Mouse (Mus musculus) heart, embryonic 13.5 days (tissue): ENCODE data around the gene Lmntd1. TPM values are rescaled to one million over a fixed set of nuclear protein-coding genes. Genes with fewer than 3 reads are reported as not detected.

Experiments
- ATAC-seq: fragments of 200-750 bp; cut with Nextera tagmentation; 2 replicates; pipeline ENCODE4 v1.8.0; 2017; ENCODE audit warnings: moderate TSS enrichment; ENCODE audit not compliant: insufficient number of reproducible peaks, low FRiP score, low TSS enrichment; ENCODE audit errors: extremely low read depth
- H3K27ac ChIP-seq: fragments of 300-500 bp; sonication (generic); replicated peaks from 2 replicates; pipeline ENCODE4 v1.5.1; 2015; ENCODE audit warnings: moderate library complexity, mild to moderate bottlenecking, inconsistent platforms
- H3K27me3 ChIP-seq: fragments of 300-500 bp; sonication (generic); replicated peaks from 2 replicates; pipeline ENCODE4 v1.6.1; 2015; ENCODE audit warnings: mild to moderate bottlenecking, inconsistent platforms
- H3K36me3 ChIP-seq: fragments of 300-500 bp; sonication (generic); 2 replicates; pipeline ENCODE4 v1.6.1; 2015; ENCODE audit warnings: mild to moderate bottlenecking, inconsistent platforms
- H3K4me1 ChIP-seq: fragments of 300-500 bp; sonication (generic); 2 replicates; pipeline ENCODE4 v1.6.1; 2015; ENCODE audit warnings: inconsistent platforms
- H3K4me2 ChIP-seq: fragments of 300-500 bp; sonication (generic); 2 replicates; pipeline ENCODE4 v1.6.1; 2015; ENCODE audit warnings: inconsistent platforms, mild to moderate bottlenecking, moderate library complexity
- H3K4me3 ChIP-seq: fragments of 300-500 bp; sonication (generic); 2 replicates; pipeline ENCODE4 v1.5.1; 2015; ENCODE audit warnings: moderate library complexity, mild to moderate bottlenecking, inconsistent platforms
- H3K9ac ChIP-seq: fragments of 300-500 bp; sonication (generic); 2 replicates; pipeline ENCODE4 v1.6.1; 2015; ENCODE audit warnings: inconsistent platforms, mild to moderate bottlenecking, moderate library complexity
- H3K9me3 ChIP-seq: fragments of 300-500 bp; sonication (generic); 2 replicates; pipeline ENCODE4 v1.6.1; 2016; ENCODE audit warnings: inconsistent platforms
- WGBS: fragments of 180-500 bp; shearing (Covaris S2); methylation state at CpG from one replicate; pipeline ENCODE4 v1.1.7; 2015; ENCODE audit warnings: mixed read lengths; 5-methylcytosine and 5-hydroxymethylcytosine counted together
- polyA plus RNA-seq: library from polyadenylated mRNA; unstranded; fragments of >200 nt; fragmentation: Nextera tagmentation; extraction: Ambion mirVana; gene quantifications from 2 replicates; pipeline ENCODE4 v1.2.1, GENCODE M21; 2015

Lmntd1 gene
- polyA plus RNA-seq, 1 experiment from 2014 or later, result 10.1 TPM

DNA sequence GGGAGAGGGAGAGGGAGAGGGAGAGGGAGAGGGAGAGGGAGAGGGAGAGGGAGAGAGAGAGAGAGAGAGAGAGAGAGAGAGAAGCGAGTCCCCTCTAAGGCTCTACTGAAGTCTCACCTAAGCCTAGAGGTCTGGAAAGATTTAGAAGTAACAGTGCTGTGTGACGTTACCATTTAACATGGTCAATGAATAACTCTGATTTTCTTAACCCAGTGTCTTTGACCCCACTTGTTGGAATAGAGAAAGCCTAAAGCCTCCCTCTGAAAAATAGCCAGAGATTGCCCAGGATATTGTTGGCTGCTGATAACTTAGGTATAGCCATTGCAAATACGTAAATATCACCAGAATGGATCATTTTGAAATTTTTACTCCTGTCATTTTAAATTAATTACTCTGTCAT, 34.4 kb downstream of the Lmntd1 start:
- 74% methylated on average over 3 of the region's 3 CpGs for WGBS
- ATAC-seq, result no peak
- H3K9ac ChIP-seq, result no peak overlapping the region
- no peaks in the 10 kb centered on the region for H3K9me3 ChIP-seq
- no peak overlapping the region for H3K4me3 ChIP-seq
- H3K4me2 ChIP-seq, result no peak overlapping the region
- no peaks in the 10 kb centered on the region for H3K27me3 ChIP-seq
- no peak overlapping the region for H3K27ac ChIP-seq
- H3K36me3 ChIP-seq, result no peaks in the 10 kb centered on the region
- peaks cover 27% of the 10 kb centered on the region for H3K4me1 ChIP-seq

DNA sequence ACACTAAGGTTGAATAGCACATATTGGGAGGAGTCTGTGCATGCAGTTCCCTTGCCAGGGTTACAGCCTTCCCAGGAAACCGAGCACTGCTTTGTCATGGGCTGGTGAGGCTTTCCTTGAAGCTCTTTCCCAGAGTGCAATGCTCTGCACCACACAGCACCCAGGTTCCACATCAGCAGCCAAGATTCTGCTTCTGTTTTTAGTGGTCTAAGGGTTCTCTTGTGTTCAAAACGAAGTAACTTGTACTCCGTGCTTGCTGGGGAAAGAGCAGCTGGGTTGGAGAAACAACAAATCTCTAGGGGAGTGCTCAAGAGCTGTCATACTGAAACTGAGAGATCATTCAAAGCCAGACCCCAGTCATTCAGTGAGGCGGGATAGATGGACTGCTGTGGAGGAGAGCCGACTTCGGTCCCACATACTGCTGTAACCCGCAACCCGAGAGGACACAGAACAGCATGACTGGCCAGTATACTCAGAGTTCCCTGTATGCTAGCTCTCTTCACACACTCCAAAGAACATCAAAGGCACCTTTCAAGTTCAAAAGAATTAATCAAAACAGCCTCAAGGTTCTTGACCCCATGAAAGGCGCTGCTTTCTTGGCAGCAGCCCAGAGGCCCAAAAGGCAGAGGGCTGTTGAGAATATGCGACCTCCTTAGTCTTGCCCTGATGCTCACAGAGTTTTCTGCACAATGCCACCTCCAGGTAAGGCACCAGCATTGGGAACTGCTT, 35.5 kb downstream of the Lmntd1 start:
- H3K4me3 ChIP-seq, result no peak overlapping the region
- H3K4me2 ChIP-seq, result no peak overlapping the region
- no peaks in the 10 kb centered on the region for H3K36me3 ChIP-seq
- no peak for ATAC-seq
- H3K9ac ChIP-seq, result peak overlapping the region; percentile 45; the same call in 1 of the 2 replicates
- no peaks in the 10 kb centered on the region for H3K27me3 ChIP-seq
- WGBS, result 38% methylated on average over 10 of the region's 10 CpGs
- no peaks in the 10 kb centered on the region for H3K9me3 ChIP-seq
- H3K4me1 ChIP-seq, result peaks cover 27% of the 10 kb centered on the region
- no peak overlapping the region; the same call in 1 of the 2 replicates for H3K27ac ChIP-seq

DNA sequence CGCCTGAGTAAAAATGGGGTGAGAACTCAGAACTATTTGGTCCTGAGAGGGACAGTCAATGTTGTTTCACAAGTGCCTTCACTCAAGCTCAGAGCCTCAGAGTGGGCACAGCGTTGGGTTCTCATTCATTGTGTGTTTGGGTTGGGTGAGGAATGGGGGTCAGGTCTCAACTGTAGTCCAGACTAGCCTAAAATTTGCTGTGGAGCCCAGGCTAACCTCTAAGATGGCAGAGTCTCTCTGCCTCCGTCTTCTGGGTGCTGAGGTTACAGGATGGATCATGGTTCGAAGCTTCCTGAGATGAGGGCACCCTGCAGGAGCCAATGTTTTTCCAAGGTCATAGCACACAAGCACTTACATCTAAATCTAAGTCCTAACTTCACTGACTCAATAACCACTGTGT, 37.4 kb downstream of the Lmntd1 start:
- H3K4me2 ChIP-seq, result no peak overlapping the region
- peaks cover 21% of the 10 kb centered on the region for H3K4me1 ChIP-seq
- no peak overlapping the region for H3K4me3 ChIP-seq
- no peaks in the 10 kb centered on the region for H3K9me3 ChIP-seq
- no peak overlapping the region for H3K9ac ChIP-seq
- no peak for ATAC-seq
- H3K27me3 ChIP-seq, result no peaks in the 10 kb centered on the region
- H3K36me3 ChIP-seq, result no peaks in the 10 kb centered on the region
- H3K27ac ChIP-seq, result no peak overlapping the region
- WGBS, result 82% methylated on average over 4 of the region's 4 CpGs

DNA sequence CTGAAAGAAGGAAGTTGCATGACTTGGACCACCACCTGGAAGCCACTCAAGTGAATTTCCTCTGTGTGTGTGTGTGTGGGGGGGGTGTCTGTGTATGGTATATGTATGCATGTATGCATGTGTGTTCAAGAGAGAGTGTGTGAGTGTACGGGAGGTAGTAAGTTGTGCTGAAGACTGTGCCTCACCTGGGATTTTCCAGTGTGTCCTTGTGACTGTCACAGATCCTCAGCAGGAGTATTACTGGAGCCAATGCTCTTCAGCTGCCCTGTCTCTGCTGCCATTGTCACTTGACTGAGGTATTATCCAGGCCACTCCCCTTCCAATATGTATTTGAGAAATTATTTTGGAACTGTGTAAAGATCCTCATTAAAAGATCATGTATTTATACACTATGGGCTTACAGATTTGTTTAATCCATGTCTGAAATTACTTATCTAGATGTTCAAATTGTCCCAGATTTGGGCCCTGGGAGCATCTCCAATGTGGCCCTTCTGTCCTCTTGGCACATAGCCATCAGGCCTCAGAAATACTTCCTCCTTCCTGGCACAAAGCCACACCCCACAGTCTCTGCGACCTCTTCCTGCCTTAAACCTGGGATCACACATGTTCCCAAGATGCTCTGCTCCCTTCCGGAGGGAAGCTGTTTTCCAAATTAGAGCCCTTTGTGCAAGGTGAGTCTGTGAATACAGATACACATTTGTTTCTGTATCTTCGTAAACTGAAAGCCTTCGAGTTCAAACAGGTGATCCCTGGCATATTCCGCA, 40.7 kb downstream of the Lmntd1 start:
- H3K9ac ChIP-seq, result no peak overlapping the region
- H3K4me3 ChIP-seq, result no peak overlapping the region
- 76% methylated on average over 6 of the region's 6 CpGs for WGBS
- H3K27ac ChIP-seq, result no peak overlapping the region
- H3K4me2 ChIP-seq, result no peak overlapping the region
- no peaks in the 10 kb centered on the region for H3K27me3 ChIP-seq
- H3K36me3 ChIP-seq, result no peaks in the 10 kb centered on the region
- no peak for ATAC-seq
- H3K9me3 ChIP-seq, result no peaks in the 10 kb centered on the region
- H3K4me1 ChIP-seq, result peaks cover 6% of the 10 kb centered on the region

DNA sequence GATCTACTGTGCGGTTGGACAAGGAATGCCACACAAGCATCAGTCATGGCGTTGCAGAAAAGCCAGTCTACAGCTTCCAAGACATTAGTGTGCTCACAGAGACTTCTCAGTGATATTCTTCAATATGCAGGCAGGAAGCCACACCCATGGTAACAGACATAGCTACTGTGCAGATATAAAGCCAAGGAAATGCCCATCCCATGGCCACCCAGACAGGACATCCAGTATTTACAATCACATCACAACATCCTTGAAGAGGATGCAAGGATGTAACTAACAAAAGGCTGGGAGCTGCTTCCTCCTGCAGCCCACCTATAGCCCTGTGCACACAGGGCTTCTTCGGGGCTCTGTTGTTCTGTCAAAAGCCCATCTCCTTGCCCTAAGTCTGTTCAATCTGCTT, 45.4 kb downstream of the Lmntd1 start:
- WGBS, result 77% methylated on average over 3 of the region's 3 CpGs
- no peak for ATAC-seq
- Histone ChIP-seq H3K4me2 (no peak overlapping the region), H3K27me3 (no peaks in the 10 kb centered on the region), H3K4me1 (peaks cover 7% of the 10 kb centered on the region), H3K36me3 (no peaks in the 10 kb centered on the region), H3K9me3 (no peaks in the 10 kb centered on the region), H3K9ac (no peak overlapping the region), H3K4me3 (no peak overlapping the region), H3K27ac (0 out of 2 replicates have a peak overlapping the region, but pooled peaks have one; percentile 20)

DNA sequence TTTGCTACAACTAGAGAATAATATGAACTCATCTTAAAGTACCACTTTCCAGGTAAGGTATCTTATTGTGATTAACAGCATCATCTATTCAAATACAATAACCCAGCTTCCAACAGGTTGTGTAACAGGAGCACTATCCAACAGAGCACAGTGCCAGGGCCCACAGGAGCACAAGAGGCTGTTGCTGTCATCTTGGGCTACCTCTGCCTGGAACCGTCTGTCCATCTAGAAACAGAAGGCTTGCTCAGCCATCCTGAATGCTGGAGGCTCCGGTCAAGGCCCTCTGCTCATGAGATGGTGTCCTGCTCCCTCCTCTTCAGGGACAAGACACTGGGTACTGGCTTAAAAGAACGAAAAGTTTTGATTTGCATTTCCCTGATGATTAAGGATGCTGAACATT, 46.3 kb downstream of the Lmntd1 start:
- Histone ChIP-seq H3K4me1 (peaks cover 11% of the 10 kb centered on the region), H3K9me3 (no peaks in the 10 kb centered on the region), H3K4me2 (no peak overlapping the region), H3K36me3 (no peaks in the 10 kb centered on the region), H3K9ac (no peak overlapping the region), H3K4me3 (no peak overlapping the region), H3K27me3 (no peaks in the 10 kb centered on the region), H3K27ac (no peak overlapping the region)
- no peak for ATAC-seq
- WGBS, result 83% methylated on average over 3 of the region's 3 CpGs

DNA sequence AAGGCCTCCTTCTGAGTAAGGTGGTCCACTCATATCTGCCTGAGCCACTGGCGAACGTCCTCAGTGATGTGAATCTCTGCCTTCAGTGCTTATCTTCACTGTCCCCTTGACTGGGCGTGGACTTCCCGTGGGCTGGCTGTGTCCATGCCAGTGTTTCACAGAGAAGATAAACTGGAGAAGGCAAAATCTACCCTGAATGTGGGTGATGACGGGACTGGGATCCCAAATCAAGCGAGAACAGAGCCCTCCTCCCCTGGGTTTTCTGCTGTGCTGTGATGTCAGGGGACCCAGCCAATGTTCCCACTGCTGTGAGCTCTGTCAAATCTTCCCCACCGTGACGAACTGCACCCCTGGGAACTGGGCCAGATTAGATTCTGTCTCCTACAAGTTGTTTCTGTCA, 46.8 kb downstream of the Lmntd1 start:
- H3K27me3 ChIP-seq, result no peaks in the 10 kb centered on the region
- no peak overlapping the region for H3K9ac ChIP-seq
- no peak overlapping the region for H3K4me2 ChIP-seq
- H3K27ac ChIP-seq, result no peak overlapping the region
- H3K4me3 ChIP-seq, result no peak overlapping the region
- no peaks in the 10 kb centered on the region for H3K36me3 ChIP-seq
- 28% methylated on average over 8 of the region's 8 CpGs for WGBS
- peaks cover 12% of the 10 kb centered on the region for H3K4me1 ChIP-seq
- no peaks in the 10 kb centered on the region for H3K9me3 ChIP-seq
- ATAC-seq, result no peak

DNA sequence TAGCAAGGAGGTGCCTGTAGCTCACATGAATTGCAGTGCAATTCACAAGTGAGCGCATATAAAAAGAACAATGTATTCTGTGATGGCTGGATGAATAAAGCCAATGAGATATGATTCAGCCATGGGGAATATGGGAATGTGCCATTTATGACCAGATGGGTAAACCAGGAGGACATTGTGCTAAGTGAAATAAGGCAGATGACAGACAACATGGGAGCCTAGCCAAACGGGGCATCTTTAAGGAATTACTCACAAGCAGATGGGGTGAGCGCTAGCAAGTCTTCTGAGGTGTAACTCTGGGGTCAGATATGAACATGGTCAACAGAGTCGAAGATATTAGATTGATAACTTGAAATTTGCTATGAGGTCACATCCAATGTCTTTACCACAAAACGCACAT, 48.5 kb downstream of the Lmntd1 start:
- Histone ChIP-seq H3K9me3 (no peaks in the 10 kb centered on the region), H3K9ac (no peak overlapping the region), H3K27ac (no peak overlapping the region), H3K4me3 (no peak overlapping the region), H3K36me3 (no peaks in the 10 kb centered on the region), H3K4me2 (no peak overlapping the region), H3K4me1 (peaks cover 12% of the 10 kb centered on the region), H3K27me3 (no peaks in the 10 kb centered on the region)
- ATAC-seq, result no peak
- 85% methylated on average over 5 of the region's 5 CpGs for WGBS

DNA sequence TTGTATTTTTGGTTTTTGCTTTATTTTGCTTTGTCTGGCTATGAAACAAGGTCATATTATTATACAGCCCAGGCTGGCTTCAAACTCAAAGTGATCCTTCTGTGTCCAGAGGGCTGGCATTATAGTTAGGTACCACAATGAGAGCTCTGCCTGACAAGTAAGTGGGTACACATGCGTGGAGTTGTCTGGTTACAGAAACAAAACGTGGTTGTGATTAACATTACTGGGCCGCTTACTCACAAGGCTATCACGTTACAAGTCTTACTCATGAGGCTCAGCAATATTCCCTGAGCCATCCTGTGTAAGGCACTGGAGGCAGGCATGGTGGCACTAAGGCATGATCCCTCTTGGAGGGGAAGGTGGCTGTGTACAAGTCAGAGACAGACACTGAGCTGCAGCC, 49.4 kb downstream of the Lmntd1 start:
- Histone ChIP-seq H3K27ac (no peak overlapping the region), H3K9ac (no peak overlapping the region), H3K4me1 (peaks cover 12% of the 10 kb centered on the region), H3K36me3 (no peaks in the 10 kb centered on the region), H3K27me3 (no peaks in the 10 kb centered on the region), H3K4me3 (no peak overlapping the region), H3K9me3 (no peaks in the 10 kb centered on the region), H3K4me2 (no peak overlapping the region)
- 62% methylated on average over 4 of the region's 4 CpGs for WGBS
- no peak for ATAC-seq

DNA sequence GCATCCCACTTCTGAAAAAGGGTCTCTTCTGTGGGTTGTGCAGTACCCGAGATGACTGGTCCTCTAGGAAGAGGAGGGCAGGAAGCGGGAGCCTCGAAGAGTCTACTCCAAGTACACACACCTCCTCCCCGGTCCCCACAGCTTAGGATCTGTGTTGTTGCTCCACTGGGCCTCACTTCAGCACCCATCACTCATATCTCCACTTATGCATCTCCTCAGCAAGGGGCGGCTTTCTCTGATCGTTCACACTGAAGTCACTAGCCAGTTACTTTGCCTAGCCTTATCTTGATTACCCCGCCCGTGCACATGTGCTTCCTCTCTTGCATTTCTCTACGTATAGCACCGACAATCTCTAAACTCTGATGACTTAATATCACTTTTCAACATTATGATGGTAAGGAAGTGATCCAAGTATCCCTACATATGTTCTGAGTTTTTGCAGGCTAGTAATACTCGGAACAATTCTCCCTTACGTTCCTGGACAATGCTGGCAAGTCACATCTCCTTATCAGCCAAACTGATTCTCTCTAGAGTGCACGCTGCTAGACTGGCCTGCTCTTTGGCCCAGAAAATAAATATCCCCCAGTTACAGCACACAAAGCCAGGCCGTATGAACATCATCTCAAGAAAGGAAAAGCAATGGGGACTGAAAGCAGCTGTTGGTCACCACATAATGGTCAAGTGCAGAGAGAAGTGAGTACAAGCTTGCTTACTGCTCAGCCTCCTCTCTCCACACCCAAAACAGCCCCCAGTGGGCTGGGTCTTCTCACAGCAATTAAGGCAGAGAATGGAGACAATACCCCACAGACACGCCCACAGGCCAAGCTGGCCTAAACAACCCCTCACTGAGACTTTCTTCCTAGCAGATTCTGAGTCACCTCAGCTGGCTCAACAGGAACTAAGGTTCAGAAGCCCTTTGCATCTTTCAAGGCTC, 56.8 kb downstream of the Lmntd1 start:
- H3K36me3 ChIP-seq, result no peaks in the 10 kb centered on the region
- H3K27ac ChIP-seq, result no peak overlapping the region
- peaks cover 16% of the 10 kb centered on the region for H3K4me1 ChIP-seq
- no peaks in the 10 kb centered on the region for H3K27me3 ChIP-seq
- H3K9ac ChIP-seq, result no peak overlapping the region
- no peaks in the 10 kb centered on the region for H3K9me3 ChIP-seq
- WGBS, result 43% methylated on average over 15 of the region's 15 CpGs
- no peak overlapping the region for H3K4me3 ChIP-seq
- H3K4me2 ChIP-seq, result no peak overlapping the region
- ATAC-seq, result no peak

DNA sequence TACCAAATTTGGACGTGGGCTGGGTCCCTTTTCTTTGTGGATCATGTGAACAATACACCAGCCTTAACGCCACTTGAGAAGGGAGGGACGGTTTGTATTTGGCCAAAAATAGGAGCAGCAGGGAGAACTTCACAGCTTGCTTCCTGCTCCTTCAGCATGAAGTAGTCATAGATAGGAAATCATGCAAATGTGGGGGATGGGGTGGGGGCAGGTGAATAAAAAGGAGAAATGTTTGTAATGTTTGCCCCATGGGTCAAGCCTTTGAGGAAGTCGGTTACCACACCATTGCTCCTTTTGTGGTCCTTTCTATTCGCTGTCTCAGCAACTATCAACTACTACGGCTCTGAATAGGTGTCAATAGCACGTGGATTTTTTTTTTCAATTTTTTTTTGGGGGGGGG, 60.9 kb downstream of the Lmntd1 start:
- no peak overlapping the region for H3K4me3 ChIP-seq
- no peaks in the 10 kb centered on the region for H3K9me3 ChIP-seq
- no peak overlapping the region for H3K4me2 ChIP-seq
- H3K4me1 ChIP-seq, result peaks cover 16% of the 10 kb centered on the region
- H3K27ac ChIP-seq, result no peak overlapping the region
- H3K36me3 ChIP-seq, result no peaks in the 10 kb centered on the region
- no peak overlapping the region for H3K9ac ChIP-seq
- no peaks in the 10 kb centered on the region for H3K27me3 ChIP-seq
- WGBS, result 55% methylated on average over 7 of the region's 7 CpGs
- ATAC-seq, result no peak
